Mouse (Mus musculus) monocyte, adult 5-6 weeks (primary cell): Measurements from ENCODE around the gene Runx2. TPM values are rescaled to one million over a fixed set of nuclear protein-coding genes. Genes with fewer than 3 reads are reported as not detected.

Experiments
- ATAC-seq: fragments of 153-309, 156-312 bp; replicated peaks from 2 replicates; pipeline ENCODE4 v1.8.0; 2017; ENCODE audit warnings: mild to moderate bottlenecking; ENCODE audit not compliant: low TSS enrichment, insufficient number of reproducible peaks, severe bottlenecking, poor library complexity, low FRiP score
- total RNA-seq: library from RNA; stranded (forward); fragments of 200-1000, 200-491, 200-594 nt; gene quantifications from 3 replicates; pipeline ENCODE4 v1.2.3, GENCODE M21; 2017

Gene Runx2
- total RNA-seq, 1 experiment from 2014 or later = 16.8 TPM

GRCm38 (mm10) chr17:44524146-44524545, 290.5 kb downstream of the Runx2 start:
- no peak for ATAC-seq

GRCm38 (mm10) chr17:44522906-44523305, 291.7 kb downstream of the Runx2 start:
- ATAC-seq = no peak

GRCm38 (mm10) chr17:44520122-44521075, 294.2 kb downstream of the Runx2 start:
- ATAC-seq = no peak

GRCm38 (mm10) chr17:44519356-44519755, 295.2 kb downstream of the Runx2 start:
- no peak for ATAC-seq

- ATAC-seq = no peak
Observed at GRCm38 (mm10) chr17:44518156-44518555, 296.4 kb downstream of the Runx2 start.

GRCm38 (mm10) chr17:44508198-44508715, 306.3 kb downstream of the Runx2 start:
- no peak for ATAC-seq

GRCm38 (mm10) chr17:44507741-44508140, 306.9 kb downstream of the Runx2 start:
- ATAC-seq = no peak

GRCm38 (mm10) chr17:44506524-44506923, 308.1 kb downstream of the Runx2 start:
- no peak for ATAC-seq

GRCm38 (mm10) chr17:44504794-44505317, 309.7 kb downstream of the Runx2 start:
- no peak for ATAC-seq

- no peak for ATAC-seq
Observed at GRCm38 (mm10) chr17:44502176-44502575, 312.4 kb downstream of the Runx2 start.

- no peak for ATAC-seq
Observed at GRCm38 (mm10) chr17:44500306-44500899, 314.2 kb downstream of the Runx2 start.

- no peak for ATAC-seq
Observed at GRCm38 (mm10) chr17:44490164-44490794, 324.3 kb downstream of the Runx2 start.

GRCm38 (mm10) chr17:44489346-44489745, 325.3 kb downstream of the Runx2 start:
- no peak for ATAC-seq

GRCm38 (mm10) chr17:44487514-44488244, 326.9 kb downstream of the Runx2 start:
- ATAC-seq = no peak

GRCm38 (mm10) chr17:44485337-44485736, 329.3 kb downstream of the Runx2 start:
- ATAC-seq = no peak

- no peak for ATAC-seq
Observed at GRCm38 (mm10) chr17:44479918-44480317, 334.7 kb downstream of the Runx2 start.

- no peak for ATAC-seq
Observed at GRCm38 (mm10) chr17:44479491-44479890, 335.1 kb downstream of the Runx2 start.

- no peak for ATAC-seq
Observed at GRCm38 (mm10) chr17:44475910-44476309, 338.7 kb downstream of the Runx2 start.
